Mouse (Mus musculus) liver, embryonic 14.5 days (tissue): ENCODE data around the gene Zfr2. TPM values are rescaled to one million over a fixed set of nuclear protein-coding genes. Genes with fewer than 3 reads are reported as not detected.

Experiments
- ATAC-seq: fragments of 200-750 bp; cut with Nextera tagmentation; 2 replicates; pipeline ENCODE4 v1.8.0; 2017; ENCODE audit warnings: moderate number of reproducible peaks, mild to moderate bottlenecking, moderate library complexity; ENCODE audit not compliant: insufficient read depth
- DNase-seq, 3 experiments: peaks; one replicate each; pipeline ENCODE4 v3.0.0-alpha.2; 2012 to 2013; ENCODE audit warnings: low read depth in 3 of 3, low spot score in 3 of 3
- H3K27ac ChIP-seq: fragments of 300-500 bp; sonication (generic); 2 replicates; pipeline ENCODE4 v1.5.1; 2014; ENCODE audit warnings: moderate library complexity, mild to moderate bottlenecking, control low read depth, inconsistent platforms
- H3K27me3 ChIP-seq: fragments of 300-500 bp; sonication (generic); 2 replicates; pipeline ENCODE4 v1.6.1; 2014; ENCODE audit warnings: mild to moderate bottlenecking, low read length, moderate library complexity; ENCODE audit not compliant: control insufficient read depth, insufficient read depth
- H3K36me3 ChIP-seq: fragments of 300-500 bp; sonication (generic); replicated peaks from 2 replicates; pipeline ENCODE4 v1.6.1; 2014; ENCODE audit warnings: low read depth; ENCODE audit not compliant: control insufficient read depth, insufficient read depth
- H3K4me1 ChIP-seq, 2 experiments: fragments of 200-500 bp in 1 of 2; fragments of 300-500 bp in 1 of 2; sonication (generic) in 1 of 2; replicated peaks; 2 replicates each; pipeline ENCODE4 v1.6.1; 2012 to 2014; ENCODE audit warnings: antibody characterized with exemption in 1 of 2, inconsistent platforms in 1 of 2, low read length in 1 of 2; ENCODE audit not compliant: control insufficient read depth in 2 of 2, insufficient read depth in 2 of 2
- H3K4me2 ChIP-seq: fragments of 300-500 bp; sonication (generic); 2 replicates; pipeline ENCODE4 v1.6.1; 2014; ENCODE audit warnings: low read depth, mild to moderate bottlenecking, control low read depth, moderate library complexity
- H3K4me3 ChIP-seq, 2 experiments: fragments of 200-500 bp in 1 of 2; fragments of 300-500 bp in 1 of 2; sonication (generic) in 1 of 2; 2 replicates each; pipeline ENCODE4 v1.5.1; 2012 to 2014; ENCODE audit warnings: low read depth in 2 of 2, low read length in 2 of 2, mild to moderate bottlenecking in 2 of 2, control low read depth in 1 of 2, inconsistent platforms in 1 of 2, moderate library complexity in 1 of 2; ENCODE audit not compliant: insufficient read depth in 1 of 2
- H3K9ac ChIP-seq: fragments of 300-500 bp; sonication (generic); replicated peaks from 2 replicates; pipeline ENCODE4 v1.6.1; 2014; ENCODE audit warnings: mild to moderate bottlenecking, control low read depth, moderate library complexity
- H3K9me3 ChIP-seq: fragments of 300-500 bp; sonication (generic); 2 replicates; pipeline ENCODE4 v1.6.1; 2016; ENCODE audit warnings: low read length, mixed read lengths; ENCODE audit not compliant: control insufficient read depth
- CTCF ChIP-seq: IDR thresholded peaks from 2 replicates; pipeline ENCODE4 v1.5.1; 2016; ENCODE audit warnings: antibody characterized with exemption, low read depth, control low read depth
- EP300 ChIP-seq: IDR thresholded peaks from 2 replicates; pipeline ENCODE4 v1.6.1; 2016; ENCODE audit warnings: antibody characterized with exemption, low read depth
- WGBS: fragments of 180-500 bp; shearing (Covaris S2); extraction: QIAGEN DNeasy Blood & Tissue Kit; methylation state at CpG from one replicate; pipeline ENCODE4 v1.1.7; 2014; ENCODE audit not compliant: insufficient replicate concordance; 5-methylcytosine and 5-hydroxymethylcytosine counted together
- polyA plus RNA-seq, 2 experiments: library from polyadenylated mRNA; depleted of rRNA in 1 of 2; stranded (reverse) in 1 of 2; unstranded in 1 of 2; fragments of >200 nt; fragmentation: Nextera tagmentation in 1 of 2; extraction: Ambion mirVana in 1 of 2; gene quantifications; 2 replicates each; pipeline versions ENCODE4 v1.2.1 to v1.2.3; 2012 to 2014

The Zfr2 gene
- 0.39 and 0.46 TPM in 2 replicates for polyA plus RNA-seq (2012; rRNA removed)
- 0.21 and 0.38 TPM in 2 replicates for polyA plus RNA-seq (2014; fragmentation: Nextera tagmentation; extraction: Ambion mirVana)

DNA sequence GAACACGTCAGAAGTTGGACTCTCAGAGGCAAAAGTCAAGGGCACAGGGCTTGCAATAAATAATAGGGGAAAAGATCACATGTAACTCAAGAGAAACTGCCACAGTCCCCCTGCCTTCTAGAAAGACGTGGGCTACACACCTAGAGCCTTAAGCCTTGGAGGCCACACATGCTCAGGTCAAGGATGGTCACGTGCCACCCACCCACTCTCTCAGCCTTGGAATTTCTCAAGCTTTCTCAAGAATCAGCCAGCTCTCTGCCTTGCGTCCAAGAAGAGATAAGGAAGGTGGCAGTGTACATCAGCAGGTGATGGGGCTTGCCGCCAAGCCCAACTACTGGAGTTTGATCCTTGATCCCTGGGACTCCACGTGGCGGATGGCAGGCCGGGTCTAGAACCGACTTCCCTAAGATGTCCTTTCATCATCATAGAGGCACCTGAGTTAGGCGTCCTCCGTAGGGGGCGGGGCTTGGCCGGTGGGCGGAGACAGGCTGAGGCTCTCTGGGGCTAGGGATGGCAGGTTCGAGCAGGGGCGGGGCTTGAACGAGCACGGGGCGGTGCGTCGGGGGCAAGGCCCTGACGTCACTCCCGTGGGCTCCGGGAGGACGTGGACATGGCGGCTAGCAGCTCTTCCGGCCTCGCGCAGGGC lies at the start of gene Zfr2:
Gene Zfr2 (plus strand): TSS at position 576 of the 646 bp plus-strand sequence.
- ATAC-seq (peak; percentile 83), DNase-seq (peak; percentile 60 to 76 (median 69))
- Histone ChIP-seq H3K36me3 (no peaks in the 10 kb centered on the region), H3K9ac (peak within 1 kb of the TSS; percentile 24), H3K4me1 (peaks cover 2 to 3% of the 10 kb centered on the region in 2 experiments; a peak in 2 of 4 replicates), H3K27me3 (peaks cover 36% of the 10 kb centered on the region), H3K4me2 (peak within 1 kb of the TSS; percentile 56), H3K4me3 (peak within 1 kb of the TSS; percentile 55 to 66), H3K9me3 (no peaks in the 10 kb centered on the region), H3K27ac (no peak within 1 kb of the TSS)
- 7% methylated on average over 29 of the region's 29 CpGs for WGBS
- TF ChIP-seq CTCF (no peak), EP300 (no peak)

- ATAC-seq (no peak), DNase-seq (no peak)
- H3K9ac ChIP-seq = peak within 1 kb of the TSS; percentile 60
- 69% methylated on average over 5 of the region's 5 CpGs for WGBS
- H3K27me3 ChIP-seq = no peaks in the 10 kb centered on the region
- peak within 1 kb of the TSS; percentile 65 to 68 for H3K4me3 ChIP-seq
- H3K36me3 ChIP-seq = peaks cover 42% of the 10 kb centered on the region
- H3K4me2 ChIP-seq = peak within 1 kb of the TSS; percentile 70
- H3K9me3 ChIP-seq = no peaks in the 10 kb centered on the region
- TF ChIP-seq EP300 (no peak), CTCF (no peak)
- H3K27ac ChIP-seq = no peak within 1 kb of the TSS; the same call in 1 of the 2 replicates
- H3K4me1 ChIP-seq = peaks cover 2 to 7% of the 10 kb centered on the region in 2 experiments; a peak in 3 of 4 replicates
These were observed 49.1 kb upstream of the Zfr2 start, which contains the start of gene 4930442H23Rik for GRCm38 (mm10) chr10:81183805-81184204. Gene 4930442H23Rik, minus strand, starts transcription at chr10:81183849.

DNA sequence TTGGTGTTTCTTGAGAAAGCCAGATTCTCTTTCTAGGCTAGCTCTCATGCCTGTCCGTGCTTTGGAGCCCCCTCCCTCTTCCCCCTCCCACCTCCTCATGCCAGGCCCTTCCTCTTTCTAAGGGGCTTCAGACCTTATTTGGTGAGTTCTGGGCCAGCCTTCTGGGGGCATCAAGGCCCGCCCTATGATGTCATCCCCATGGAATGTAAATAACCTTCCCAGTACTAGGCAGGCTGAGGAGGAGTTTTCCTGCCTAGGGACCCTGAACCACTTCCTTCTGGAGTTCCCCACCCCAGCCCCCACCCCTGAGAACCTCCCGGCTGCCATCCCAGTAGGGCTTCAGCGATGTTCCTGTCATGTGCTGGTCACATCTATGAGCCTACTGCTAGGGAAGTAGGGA lies 48.2 kb upstream of the Zfr2 start:
- no peak overlapping the region for H3K27ac ChIP-seq
- no peak for TF ChIP-seq EP300
- TF ChIP-seq CTCF = no peak
- H3K4me1 ChIP-seq = peaks cover 2 to 7% of the 10 kb centered on the region in 2 experiments; a peak in 3 of 4 replicates
- H3K9me3 ChIP-seq = no peaks in the 10 kb centered on the region
- ATAC-seq (no peak), DNase-seq (no peak)
- H3K9ac ChIP-seq = no peak overlapping the region
- no peaks in the 10 kb centered on the region for H3K27me3 ChIP-seq
- WGBS = 60% methylated on average over 4 of the region's 4 CpGs
- no peak overlapping the region for H3K4me3 ChIP-seq
- no peak overlapping the region for H3K4me2 ChIP-seq
- peaks cover 33% of the 10 kb centered on the region for H3K36me3 ChIP-seq

- WGBS = 82% methylated on average over 9 of the region's 9 CpGs
- ATAC-seq (no peak), DNase-seq (no peak)
- Histone ChIP-seq H3K36me3 (peaks cover 14% of the 10 kb centered on the region), H3K9me3 (no peaks in the 10 kb centered on the region), H3K4me3 (no peak overlapping the region), H3K4me1 (peaks cover 2 to 14% of the 10 kb centered on the region in 2 experiments; a peak in 3 of 4 replicates), H3K9ac (no peak overlapping the region), H3K27ac (no peak overlapping the region), H3K27me3 (no peaks in the 10 kb centered on the region), H3K4me2 (no peak overlapping the region)
- TF ChIP-seq EP300 (no peak), CTCF (no peak)
These were observed 45.8 kb upstream of the Zfr2 start for GRCm38 (mm10) chr10:81187161-81187560.

GRCm38 (mm10) chr10:81189821-81190220 lies 43.1 kb upstream of the Zfr2 start:
- Histone ChIP-seq H3K27ac (no peak overlapping the region), H3K4me3 (no peak overlapping the region), H3K9me3 (no peaks in the 10 kb centered on the region), H3K36me3 (peaks cover 7% of the 10 kb centered on the region), H3K9ac (no peak overlapping the region), H3K4me1 (peaks cover 0 to 15% of the 10 kb centered on the region in 2 experiments; a peak in 3 of 4 replicates), H3K4me2 (no peak overlapping the region), H3K27me3 (peaks cover 18% of the 10 kb centered on the region)
- no peak for ATAC-seq
- 80% methylated on average over 26 of the region's 26 CpGs for WGBS
- DNase-seq = no peak
- TF ChIP-seq EP300 = no peak
- TF ChIP-seq CTCF = no peak
